Mouse (Mus musculus) hindbrain, postnatal 0 days (tissue): ENCODE data around the gene P4hb. TPM values are rescaled to one million over a fixed set of nuclear protein-coding genes. Genes with fewer than 3 reads are reported as not detected.
A peak's percentile ranks its signal among the peaks of the same experiment; 100 is the strongest.

Experiments
- ATAC-seq: fragments of 200-750 bp; cut with Nextera tagmentation; 2 replicates; pipeline ENCODE4 v1.8.0; 2017; ENCODE audit warnings: mild to moderate bottlenecking, moderate TSS enrichment, moderate library complexity
- DNase-seq: peaks from one replicate; pipeline ENCODE4 v3.0.0-alpha.2; 2015; ENCODE audit warnings: low spot score
- H3K27ac ChIP-seq: fragments of 300-500 bp; sonication (generic); 2 replicates; pipeline ENCODE4 v1.5.1; 2014; ENCODE audit warnings: mild to moderate bottlenecking
- H3K27me3 ChIP-seq: fragments of 300-500 bp; sonication (generic); 2 replicates; pipeline ENCODE4 v1.6.1; 2014; ENCODE audit warnings: low read length, mixed read lengths; ENCODE audit not compliant: insufficient read depth
- H3K36me3 ChIP-seq: fragments of 300-500 bp; sonication (generic); 2 replicates; pipeline ENCODE4 v1.6.1; 2014; ENCODE audit warnings: low read length, mixed read lengths; ENCODE audit not compliant: insufficient read depth
- H3K4me1 ChIP-seq: fragments of 300-500 bp; sonication (generic); 2 replicates; pipeline ENCODE4 v1.6.1; 2014; ENCODE audit warnings: antibody characterized with exemption, low read length, mixed read lengths; ENCODE audit not compliant: insufficient read depth
- H3K4me2 ChIP-seq: fragments of 300-500 bp; sonication (generic); 2 replicates; pipeline ENCODE4 v1.6.1; 2014; ENCODE audit warnings: low read depth, mild to moderate bottlenecking, low read length, moderate library complexity, mixed read lengths
- H3K4me3 ChIP-seq: fragments of 300-500 bp; sonication (generic); 2 replicates; pipeline ENCODE4 v1.5.1; 2014; ENCODE audit warnings: low read length
- H3K9ac ChIP-seq: fragments of 300-500 bp; sonication (generic); replicated peaks from 2 replicates; pipeline ENCODE4 v1.6.1; 2014; ENCODE audit warnings: mild to moderate bottlenecking, low read length, moderate library complexity, mixed read lengths
- H3K9me3 ChIP-seq: fragments of 300-500 bp; sonication (generic); 2 replicates; pipeline ENCODE4 v1.6.1; 2016; ENCODE audit warnings: low read length, mixed read lengths
- CTCF ChIP-seq: IDR thresholded peaks from 2 replicates; pipeline ENCODE4 v1.5.1; 2016; ENCODE audit warnings: antibody characterized with exemption, control low read depth, low read depth
- WGBS: fragments of 180-500 bp; shearing (Covaris S2); extraction: QIAGEN DNeasy Blood & Tissue Kit; methylation state at CpG from one replicate; pipeline ENCODE4 v1.1.7; 2014; 5-methylcytosine and 5-hydroxymethylcytosine counted together
- polyA plus RNA-seq: library from polyadenylated mRNA; unstranded; fragments of >200 nt; fragmentation: Nextera tagmentation; extraction: Ambion mirVana; gene quantifications from 2 replicates; pipeline ENCODE4 v1.2.1, GENCODE M21; 2015
- total RNA-seq: library from RNA; depleted of rRNA; stranded (reverse); fragments of >200 nt; gene quantifications from 2 replicates; pipeline ENCODE4 v1.2.3, GENCODE M21; 2014

The P4hb gene
- total and polyA plus RNA-seq, 2 experiments from 2014 or later: 147 to 222 TPM

GRCm38 (mm10) chr11:120534093-120534492 lies 39.0 kb downstream of the P4hb start:
- no peak for DNase-seq
- Histone ChIP-seq H3K9ac (no peak overlapping the region), H3K4me2 (no peak overlapping the region), H3K27me3 (peaks cover 39% of the 10 kb centered on the region), H3K4me3 (no peak overlapping the region), H3K4me1 (peaks cover 22% of the 10 kb centered on the region), H3K9me3 (no peaks in the 10 kb centered on the region), H3K36me3 (no peaks in the 10 kb centered on the region), H3K27ac (no peak overlapping the region)
- 84% methylated on average over 8 of the region's 8 CpGs for WGBS
- no peak for TF ChIP-seq CTCF
- no peak for ATAC-seq

GRCm38 (mm10) chr11:120531646-120532045 lies 41.4 kb downstream of the P4hb start:
- no peak for DNase-seq
- ATAC-seq: no peak
- Histone ChIP-seq H3K9me3 (no peaks in the 10 kb centered on the region), H3K4me2 (no peak overlapping the region), H3K4me1 (0 out of 2 replicates have a peak, but pooled peaks cover 10% of the 10 kb centered on the region), H3K27me3 (peaks cover 54% of the 10 kb centered on the region), H3K36me3 (no peaks in the 10 kb centered on the region), H3K4me3 (0 out of 2 replicates have a peak overlapping the region, but pooled peaks have one; percentile 34), H3K27ac (no peak overlapping the region), H3K9ac (no peak overlapping the region)
- 28% methylated on average over 9 of the region's 9 CpGs for WGBS
- TF ChIP-seq CTCF: no peak

GRCm38 (mm10) chr11:120530085-120530964 lies 42.7 kb downstream of the P4hb start, which contains the start of gene Gcgr:
Gcgr (plus strand) TSS chr11:120530699.
- ATAC-seq (0 out of 2 replicates have a peak, but pooled peaks have one; percentile 29), DNase-seq (peak; percentile 16)
- Histone ChIP-seq H3K27me3 (peaks cover 54% of the 10 kb centered on the region), H3K4me2 (peak within 1 kb of the TSS; percentile 60), H3K4me1 (0 out of 2 replicates have a peak, but pooled peaks cover 10% of the 10 kb centered on the region), H3K9me3 (no peaks in the 10 kb centered on the region), H3K4me3 (peak within 1 kb of the TSS; percentile 34), H3K36me3 (no peaks in the 10 kb centered on the region), H3K27ac (no peak within 1 kb of the TSS), H3K9ac (peak within 1 kb of the TSS; percentile 35; the same call in 1 of the 2 replicates)
- 9% methylated on average over 50 of the region's 62 CpGs for WGBS
- TF ChIP-seq CTCF: no peak

GRCm38 (mm10) chr11:120528903-120529302 lies 44.1 kb downstream of the P4hb start:
- no peak overlapping the region for H3K9ac ChIP-seq
- TF ChIP-seq CTCF: no peak
- no peak overlapping the region for H3K27ac ChIP-seq
- WGBS: 64% methylated on average over 4 of the region's 4 CpGs
- ATAC-seq (no peak), DNase-seq (no peak)
- H3K4me3 ChIP-seq: no peak overlapping the region
- H3K36me3 ChIP-seq: no peaks in the 10 kb centered on the region
- H3K9me3 ChIP-seq: no peaks in the 10 kb centered on the region
- H3K4me2 ChIP-seq: no peak overlapping the region
- H3K27me3 ChIP-seq: peaks cover 54% of the 10 kb centered on the region
- 0 out of 2 replicates have a peak, but pooled peaks cover 10% of the 10 kb centered on the region for H3K4me1 ChIP-seq

- Histone ChIP-seq H3K27me3 (peaks cover 48% of the 10 kb centered on the region), H3K4me3 (no peak overlapping the region), H3K9me3 (no peaks in the 10 kb centered on the region), H3K9ac (no peak overlapping the region), H3K36me3 (no peaks in the 10 kb centered on the region), H3K27ac (no peak overlapping the region), H3K4me1 (0 out of 2 replicates have a peak, but pooled peaks cover 10% of the 10 kb centered on the region), H3K4me2 (no peak overlapping the region)
- no peak for TF ChIP-seq CTCF
- 79% methylated on average over 9 of the region's 9 CpGs for WGBS
- DNase-seq (no peak), ATAC-seq (no peak)
Observed at GRCm38 (mm10) chr11:120527690-120528354, 45.2 kb downstream of the P4hb start.

GRCm38 (mm10) chr11:120525959-120526358 lies 47.1 kb downstream of the P4hb start:
- H3K27ac ChIP-seq: no peak overlapping the region
- 82% methylated on average over 2 of the region's 2 CpGs for WGBS
- peaks cover 32% of the 10 kb centered on the region for H3K27me3 ChIP-seq
- no peaks in the 10 kb centered on the region for H3K36me3 ChIP-seq
- no peak overlapping the region for H3K9ac ChIP-seq
- no peak for ATAC-seq
- DNase-seq: no peak
- H3K9me3 ChIP-seq: no peaks in the 10 kb centered on the region
- no peak overlapping the region for H3K4me3 ChIP-seq
- TF ChIP-seq CTCF: no peak
- 0 out of 2 replicates have a peak, but pooled peaks cover 3% of the 10 kb centered on the region for H3K4me1 ChIP-seq
- no peak overlapping the region for H3K4me2 ChIP-seq
